Mouse (Mus musculus): ENCODE results near the gene Sgsh. TPM values are rescaled to one million over a fixed set of nuclear protein-coding genes. Genes with fewer than 3 reads are reported as not detected.

The Sgsh gene
- polyA plus RNA-seq, 1 experiment from 2014 or later: 8.1 TPM

DNA sequence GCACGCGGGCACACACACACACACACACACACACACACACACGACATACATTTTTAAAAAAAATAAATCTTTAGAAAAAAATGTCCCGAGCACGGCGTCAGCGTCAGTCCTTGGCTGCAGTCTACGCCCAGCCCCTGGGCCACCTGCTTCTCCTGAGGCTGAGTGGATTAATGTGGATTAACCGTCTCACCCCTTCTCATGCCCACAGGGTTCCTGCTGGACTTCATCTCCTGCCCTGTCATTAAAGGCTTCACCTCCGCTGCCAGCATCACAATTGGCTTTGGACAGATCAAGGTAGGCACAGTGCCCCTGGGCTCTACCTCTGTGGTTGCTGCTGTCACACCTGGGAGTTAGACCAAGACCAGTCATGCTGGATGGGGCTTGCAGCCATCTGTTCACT lies 3.8 kb upstream of the Sgsh start:
- WGBS: 94% methylated on average over 10 of the region's 10 CpGs
- Histone ChIP-seq H3K27ac (no peak overlapping the region), H3K27me3 (ENCODE audit: low read depth, poor library complexity, severe bottlenecking) (0 out of 2 replicates have a peak, but pooled peaks cover 1% of the 10 kb centered on the region), H3K36me3 (peaks cover 39% of the 10 kb centered on the region), H3K9me3 (replicated peaks) (no peaks in the 10 kb centered on the region), H3K4me3 (no peak overlapping the region), H3K4me1 (peaks cover 43% of the 10 kb centered on the region)
- no peak for DNase-seq (ENCODE audit: low spot score)

DNA sequence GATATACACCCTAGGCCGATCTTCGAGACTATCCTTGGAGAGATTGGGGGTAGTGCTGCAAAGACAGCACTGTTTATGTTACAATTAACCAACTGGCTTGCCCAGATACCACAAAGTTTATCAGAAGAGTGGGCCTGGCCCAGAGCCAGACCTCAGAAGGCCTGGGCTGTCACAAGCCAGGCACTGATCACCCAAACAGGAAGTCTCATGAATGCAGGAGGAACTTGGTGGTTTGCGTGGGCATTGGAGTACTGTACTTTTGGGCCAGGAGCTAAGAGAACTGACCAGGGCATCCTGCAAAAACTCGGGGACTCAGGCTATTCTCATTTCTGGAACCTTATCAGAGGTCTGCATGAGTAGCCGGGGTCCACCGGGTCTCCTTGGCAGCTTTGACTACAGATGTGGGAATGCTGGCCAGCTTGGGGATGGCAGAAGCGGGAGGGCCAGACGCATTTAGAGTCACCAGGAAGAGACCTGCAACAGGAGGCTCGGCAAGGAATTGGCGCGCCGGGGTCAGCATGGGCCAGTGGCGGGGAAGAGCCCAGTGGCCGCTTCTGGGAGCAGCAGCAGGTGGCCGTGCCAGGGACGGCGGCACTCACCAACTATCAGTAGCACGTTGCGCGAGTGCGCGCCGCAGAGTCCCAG lies 416 bp downstream of the Sgsh start:
- 7% methylated on average over 23 of the region's 23 CpGs for WGBS
- Histone ChIP-seq H3K27ac (peak overlapping the region; percentile 89), H3K4me1 (peaks cover 31% of the 10 kb centered on the region), H3K27me3 (ENCODE audit: low read depth, poor library complexity, severe bottlenecking) (0 out of 2 replicates have a peak, but pooled peaks cover 14% of the 10 kb centered on the region), H3K36me3 (peaks cover 25% of the 10 kb centered on the region), H3K4me3 (peak overlapping the region; percentile 85), H3K9me3 (replicated peaks) (no peaks in the 10 kb centered on the region)
- no peak for DNase-seq (ENCODE audit: low spot score)

DNA sequence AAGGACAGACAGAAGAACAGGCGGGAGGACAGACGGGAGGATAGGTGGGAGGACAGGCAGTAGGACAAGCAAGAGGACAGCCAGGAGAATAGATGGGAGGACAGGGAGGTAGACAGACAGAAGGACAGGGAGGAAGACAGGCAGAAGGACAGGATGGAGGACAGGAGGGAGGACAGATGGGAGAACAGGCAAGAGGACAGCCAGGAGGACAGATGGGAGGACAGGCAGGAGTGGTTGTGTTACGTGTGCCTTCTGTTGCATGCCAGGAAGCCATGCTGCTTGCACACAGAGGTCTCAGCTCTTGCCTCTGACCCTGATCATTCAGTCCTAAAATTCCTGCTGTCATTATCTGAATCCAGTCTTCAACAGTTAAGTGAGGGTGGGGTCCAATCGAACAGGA lies 1.4 kb downstream of the Sgsh start:
- H3K9me3 ChIP-seq (replicated peaks): no peaks in the 10 kb centered on the region
- H3K36me3 ChIP-seq: peaks cover 16% of the 10 kb centered on the region
- H3K27me3 ChIP-seq (ENCODE audit: low read depth, poor library complexity, severe bottlenecking): 0 out of 2 replicates have a peak, but pooled peaks cover 14% of the 10 kb centered on the region
- no peak overlapping the region for H3K4me3 ChIP-seq
- DNase-seq (ENCODE audit: low spot score): no peak
- peaks cover 31% of the 10 kb centered on the region for H3K4me1 ChIP-seq
- WGBS: 86% methylated on average over 4 of the region's 4 CpGs
- H3K27ac ChIP-seq: no peak overlapping the region

DNA sequence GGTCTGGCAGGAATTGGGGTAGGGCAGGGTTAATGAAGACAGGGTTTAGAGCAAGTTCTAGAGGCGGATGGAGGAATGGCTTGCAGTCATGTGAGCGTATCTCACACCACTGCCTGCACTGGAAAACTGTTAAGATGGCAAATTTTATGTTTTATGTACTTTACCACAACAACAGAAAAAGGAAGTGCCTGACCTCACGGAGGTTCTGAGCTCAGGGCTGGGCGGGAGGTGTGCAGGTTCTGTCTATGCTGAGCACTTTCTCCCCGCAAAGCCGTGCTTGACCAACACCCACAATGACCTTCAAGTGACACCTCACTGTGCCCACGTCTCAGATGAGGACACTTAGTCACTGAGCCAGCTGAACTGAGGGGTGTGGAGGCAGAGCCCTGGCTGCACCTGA lies 3.2 kb downstream of the Sgsh start:
- WGBS: 75% methylated on average over 7 of the region's 7 CpGs
- DNase-seq (ENCODE audit: low spot score): no peak
- Histone ChIP-seq H3K4me3 (no peak overlapping the region), H3K27ac (no peak overlapping the region), H3K36me3 (peaks cover 9% of the 10 kb centered on the region; the same call in 1 of the 2 replicates), H3K9me3 (replicated peaks) (no peaks in the 10 kb centered on the region), H3K4me1 (peaks cover 31% of the 10 kb centered on the region), H3K27me3 (ENCODE audit: low read depth, poor library complexity, severe bottlenecking) (0 out of 2 replicates have a peak, but pooled peaks cover 14% of the 10 kb centered on the region)

DNA sequence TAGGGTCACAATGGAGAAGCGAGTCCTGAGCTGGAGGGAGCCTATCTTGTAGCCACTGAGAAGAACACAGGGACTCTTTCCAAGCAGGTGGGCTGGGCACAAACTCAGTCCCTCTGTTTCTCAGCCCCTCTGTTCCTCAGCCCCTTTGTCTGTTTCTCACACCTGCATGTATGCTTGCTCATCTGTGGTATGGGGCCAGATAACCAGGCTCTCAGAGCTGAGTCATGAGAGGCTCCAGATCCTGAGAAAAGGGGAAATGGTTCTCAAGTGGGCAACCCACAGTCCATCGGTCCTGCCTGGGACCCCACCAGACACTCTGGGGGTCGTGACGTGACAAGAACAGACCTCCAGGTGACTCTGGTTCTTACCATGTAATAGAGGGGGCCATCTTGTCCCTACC lies 8.2 kb downstream of the Sgsh start:
- Histone ChIP-seq H3K4me3 (no peak overlapping the region), H3K36me3 (peaks cover 24% of the 10 kb centered on the region), H3K27me3 (ENCODE audit: low read depth, poor library complexity, severe bottlenecking) (no peaks in the 10 kb centered on the region), H3K27ac (no peak overlapping the region), H3K4me1 (no peaks in the 10 kb centered on the region), H3K9me3 (replicated peaks) (no peaks in the 10 kb centered on the region)
- DNase-seq (ENCODE audit: low spot score): no peak
- 94% methylated on average over 4 of the region's 4 CpGs for WGBS

DNA sequence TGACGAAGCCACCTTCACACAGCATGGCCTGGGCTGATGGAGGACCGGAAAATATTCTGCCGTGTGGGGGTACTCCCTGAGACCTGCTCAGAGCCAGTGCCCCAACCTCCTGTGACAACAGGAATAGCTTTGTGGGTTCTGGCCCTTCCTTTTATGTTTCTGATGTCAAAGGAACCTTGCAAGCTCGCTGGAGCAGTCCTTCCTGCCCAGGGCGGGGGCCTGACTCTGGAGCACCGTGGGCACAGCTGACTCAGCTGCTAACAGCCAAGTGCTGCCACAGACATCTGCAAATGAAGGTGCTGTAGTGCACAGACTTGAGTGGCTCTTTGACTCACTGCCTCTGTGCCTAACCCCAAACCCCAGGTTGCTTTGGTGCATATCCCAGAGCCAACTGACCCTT lies 10.5 kb downstream of the Sgsh start:
- 73% methylated on average over 6 of the region's 6 CpGs for WGBS
- H3K9me3 ChIP-seq (replicated peaks): no peaks in the 10 kb centered on the region
- H3K27ac ChIP-seq: no peak overlapping the region
- H3K27me3 ChIP-seq (ENCODE audit: low read depth, poor library complexity, severe bottlenecking): no peaks in the 10 kb centered on the region
- no peak for DNase-seq (ENCODE audit: low spot score)
- H3K4me1 ChIP-seq: no peaks in the 10 kb centered on the region
- H3K4me3 ChIP-seq: no peak overlapping the region
- peaks cover 19% of the 10 kb centered on the region for H3K36me3 ChIP-seq

DNA sequence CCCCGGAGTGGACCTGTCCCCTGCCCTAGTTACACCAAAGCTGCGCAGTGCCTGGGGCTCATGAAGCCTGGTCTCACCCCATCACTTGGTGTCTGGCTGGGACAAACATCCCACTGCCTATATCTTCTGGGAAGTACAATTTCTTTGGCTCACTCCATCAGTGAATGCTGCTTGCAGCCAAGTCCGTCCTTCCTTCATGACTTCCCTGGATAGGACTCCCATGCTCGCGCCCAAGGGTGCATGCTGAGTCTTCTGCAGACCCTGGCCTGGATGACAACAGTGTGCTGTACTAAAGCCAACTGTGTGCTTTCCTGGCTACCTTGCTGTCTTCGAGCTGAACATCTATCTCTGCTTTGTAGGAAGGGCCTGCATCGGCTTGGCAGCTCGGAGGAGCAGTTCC lies 11.2 kb downstream of the Sgsh start:
- Histone ChIP-seq H3K27me3 (ENCODE audit: low read depth, poor library complexity, severe bottlenecking) (no peaks in the 10 kb centered on the region), H3K9me3 (replicated peaks) (no peaks in the 10 kb centered on the region), H3K27ac (no peak overlapping the region), H3K4me3 (no peak overlapping the region), H3K4me1 (peaks cover 3% of the 10 kb centered on the region; the same call in 1 of the 2 replicates), H3K36me3 (peaks cover 19% of the 10 kb centered on the region)
- WGBS: 92% methylated on average over 8 of the region's 8 CpGs
- DNase-seq (ENCODE audit: low spot score): no peak

DNA sequence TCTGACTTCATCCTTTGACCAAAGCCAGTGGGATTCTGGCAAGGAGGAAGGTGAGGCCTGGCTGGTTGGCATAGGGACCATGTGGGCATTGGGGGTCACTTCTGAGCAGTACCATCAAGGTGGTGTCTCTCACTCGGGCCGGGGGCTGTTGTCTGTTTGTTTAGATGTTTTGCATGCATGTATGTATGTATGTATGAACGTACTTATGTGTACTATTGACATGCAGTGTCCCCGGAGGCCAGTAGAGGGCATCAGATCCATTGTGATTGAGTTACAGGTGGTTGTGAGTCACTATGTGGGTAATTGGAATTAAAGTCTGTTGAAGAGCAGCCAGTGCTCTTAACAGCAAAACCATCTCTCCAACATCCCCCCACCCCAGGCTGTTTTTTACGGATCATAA lies 15.7 kb downstream of the Sgsh start:
- Histone ChIP-seq H3K27ac (0 out of 2 replicates have a peak overlapping the region, but pooled peaks have one; percentile 16), H3K36me3 (no peaks in the 10 kb centered on the region), H3K9me3 (replicated peaks) (no peaks in the 10 kb centered on the region), H3K4me3 (no peak overlapping the region), H3K4me1 (peaks cover 5% of the 10 kb centered on the region; the same call in 1 of the 2 replicates), H3K27me3 (ENCODE audit: low read depth, poor library complexity, severe bottlenecking) (no peaks in the 10 kb centered on the region; the same call in 1 of the 2 replicates)
- 11% methylated on average over 5 of the region's 5 CpGs for WGBS
- DNase-seq (ENCODE audit: low spot score): peak; percentile 84

DNA sequence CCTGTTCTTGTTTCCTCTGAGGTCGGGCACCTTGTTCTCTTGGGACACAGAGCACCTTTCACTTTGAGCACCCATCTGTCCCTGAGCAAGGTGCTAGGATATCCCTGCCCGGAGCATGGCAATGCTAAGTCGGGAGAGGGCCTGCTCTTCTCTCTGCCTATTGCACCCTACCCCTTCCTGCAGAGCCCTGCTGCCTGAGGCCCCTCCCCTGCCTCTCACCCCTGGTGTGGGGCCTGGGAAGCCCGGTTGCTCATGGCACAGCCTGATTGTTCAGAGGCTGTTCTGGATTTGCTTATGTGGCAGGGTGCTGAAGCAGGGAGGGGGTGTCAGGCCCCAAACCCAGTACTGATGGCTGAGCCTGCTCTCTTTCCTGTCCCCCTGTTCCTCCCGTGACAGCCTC lies 16.2 kb downstream of the Sgsh start:
- peaks cover 5% of the 10 kb centered on the region; the same call in 1 of the 2 replicates for H3K4me1 ChIP-seq
- no peaks in the 10 kb centered on the region; the same call in 1 of the 2 replicates for H3K27me3 ChIP-seq (ENCODE audit: low read depth, poor library complexity, severe bottlenecking)
- DNase-seq (ENCODE audit: low spot score): no peak
- H3K27ac ChIP-seq: 0 out of 2 replicates have a peak overlapping the region, but pooled peaks have one; percentile 16
- no peak overlapping the region for H3K4me3 ChIP-seq
- WGBS: 49% methylated on average over 5 of the region's 5 CpGs
- H3K9me3 ChIP-seq (replicated peaks): no peaks in the 10 kb centered on the region
- no peaks in the 10 kb centered on the region for H3K36me3 ChIP-seq

DNA sequence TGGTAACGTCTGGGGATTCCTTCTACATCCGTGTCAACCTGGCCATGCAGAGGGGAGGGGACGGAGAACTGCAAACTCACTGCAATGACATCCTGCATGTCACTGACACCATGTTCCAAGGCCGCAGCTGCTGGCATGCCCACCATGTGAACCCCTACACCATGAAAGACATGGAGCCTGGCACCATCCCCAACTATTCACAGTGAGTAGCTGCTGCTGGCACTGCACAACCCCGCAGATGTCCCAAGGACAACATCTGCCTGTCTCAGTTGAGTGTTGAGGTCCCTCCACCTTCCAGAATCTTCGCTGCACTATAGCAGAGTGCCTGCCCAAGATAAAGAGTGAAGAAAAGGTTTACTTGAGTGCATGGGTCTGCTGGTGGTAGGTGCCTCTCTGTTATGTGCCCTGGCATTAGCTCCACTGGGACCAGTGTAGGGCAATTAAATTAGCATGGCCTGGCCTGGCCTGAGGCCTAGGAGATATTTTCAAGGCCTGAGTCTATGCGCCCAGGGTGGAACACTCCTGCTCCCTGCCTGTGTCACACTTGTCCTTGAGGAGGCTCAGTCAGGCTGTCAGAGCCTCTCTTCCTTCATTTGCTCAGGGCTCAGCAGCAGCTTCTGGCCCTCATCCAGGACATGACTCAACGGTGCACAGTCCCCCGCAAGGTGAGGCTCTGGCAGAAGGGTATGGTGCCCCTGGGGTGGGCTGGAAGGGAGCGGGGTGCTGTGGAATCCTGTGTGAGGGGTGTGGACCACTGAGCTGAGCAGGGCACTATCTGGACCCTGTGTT lies 16.9 kb downstream of the Sgsh start:
- Histone ChIP-seq H3K9me3 (replicated peaks) (no peaks in the 10 kb centered on the region), H3K36me3 (no peaks in the 10 kb centered on the region), H3K4me1 (peaks cover 5% of the 10 kb centered on the region; the same call in 1 of the 2 replicates), H3K27ac (no peak overlapping the region), H3K27me3 (ENCODE audit: low read depth, poor library complexity, severe bottlenecking) (peaks cover 5% of the 10 kb centered on the region), H3K4me3 (no peak overlapping the region)
- WGBS: 88% methylated on average over 10 of the region's 10 CpGs
- DNase-seq (ENCODE audit: low spot score): no peak

DNA sequence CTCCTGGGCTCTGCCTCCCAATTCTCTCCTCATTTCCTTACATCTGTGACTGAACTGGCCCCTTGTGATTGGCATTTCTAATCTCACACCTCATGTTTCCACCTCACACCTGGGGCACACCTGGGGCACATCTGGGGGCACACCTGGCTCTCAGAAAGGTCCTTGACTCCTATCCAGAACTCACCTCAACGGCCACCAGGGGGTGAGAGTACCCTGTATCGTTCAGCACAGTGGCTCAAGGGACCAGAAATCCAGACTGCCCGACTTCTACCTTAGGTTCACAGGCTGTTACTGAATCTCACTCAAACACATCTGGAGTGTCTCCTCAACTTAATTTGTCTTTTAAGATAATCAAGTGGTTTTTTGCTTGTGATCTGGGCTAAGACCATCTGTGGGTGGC lies 23.4 kb downstream of the Sgsh start:
- DNase-seq (ENCODE audit: low spot score): no peak
- H3K27ac ChIP-seq: no peak overlapping the region
- 45% methylated on average over 3 of the region's 3 CpGs for WGBS
- H3K27me3 ChIP-seq (ENCODE audit: low read depth, poor library complexity, severe bottlenecking): peaks cover 21% of the 10 kb centered on the region
- no peaks in the 10 kb centered on the region for H3K36me3 ChIP-seq
- H3K4me3 ChIP-seq: no peak overlapping the region
- no peaks in the 10 kb centered on the region for H3K9me3 ChIP-seq (replicated peaks)
- peaks cover 5% of the 10 kb centered on the region; the same call in 1 of the 2 replicates for H3K4me1 ChIP-seq

DNA sequence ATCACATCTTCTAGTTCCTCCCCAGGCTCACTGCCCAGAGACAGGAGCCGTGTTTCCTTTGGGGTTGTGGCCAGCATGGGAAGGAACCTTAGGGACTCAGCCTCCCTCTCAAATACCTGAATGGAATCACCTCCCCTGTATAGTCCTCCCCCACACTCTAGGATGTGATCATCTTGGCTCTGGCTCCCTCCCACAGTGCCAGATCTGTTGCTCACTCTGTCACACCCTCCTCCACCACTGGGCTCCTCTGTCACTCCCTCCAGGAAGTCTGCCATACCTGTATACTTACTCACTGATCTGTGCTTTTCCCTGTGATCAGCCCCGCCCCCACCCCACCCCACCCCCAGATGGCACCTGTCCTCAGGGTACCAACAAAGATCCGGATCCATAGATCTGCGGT lies 24.7 kb downstream of the Sgsh start:
- Histone ChIP-seq H3K27ac (no peak overlapping the region), H3K36me3 (no peaks in the 10 kb centered on the region), H3K27me3 (ENCODE audit: low read depth, poor library complexity, severe bottlenecking) (peaks cover 21% of the 10 kb centered on the region), H3K4me1 (peaks cover 5% of the 10 kb centered on the region; the same call in 1 of the 2 replicates), H3K4me3 (no peak overlapping the region), H3K9me3 (replicated peaks) (no peaks in the 10 kb centered on the region)
- no peak for DNase-seq (ENCODE audit: low spot score)
- 63% methylated on average over 4 of the region's 4 CpGs for WGBS

DNA sequence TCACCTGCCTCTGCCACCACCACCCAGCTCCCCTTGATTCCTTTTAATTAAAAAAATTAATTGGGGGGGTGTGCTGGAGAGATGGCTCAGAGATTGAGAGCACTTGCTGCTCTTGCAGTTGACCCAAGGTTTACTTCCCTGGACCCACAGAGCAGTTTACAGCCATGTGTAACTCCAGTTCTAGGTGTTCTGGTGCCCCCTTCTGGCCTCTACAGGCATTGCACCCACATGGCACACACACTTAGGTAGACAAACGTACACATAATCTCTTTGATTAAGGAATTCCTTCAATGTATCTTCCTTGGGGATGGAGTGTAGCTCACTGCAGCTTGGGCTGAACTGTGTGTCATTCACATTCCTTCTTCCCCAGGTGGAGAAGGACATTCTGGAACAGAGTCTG lies 30.3 kb downstream of the Sgsh start:
- no peak overlapping the region for H3K4me3 ChIP-seq
- no peak for DNase-seq (ENCODE audit: low spot score)
- H3K36me3 ChIP-seq: no peaks in the 10 kb centered on the region
- WGBS: 84% methylated on average over 1 of the region's 1 CpGs
- H3K9me3 ChIP-seq (replicated peaks): no peaks in the 10 kb centered on the region; the same call in 1 of the 2 replicates
- H3K27ac ChIP-seq: no peak overlapping the region
- 0 out of 2 replicates have a peak, but pooled peaks cover 2% of the 10 kb centered on the region for H3K4me1 ChIP-seq
- peaks cover 7% of the 10 kb centered on the region; the same call in 1 of the 2 replicates for H3K27me3 ChIP-seq (ENCODE audit: low read depth, poor library complexity, severe bottlenecking)
